Mouse (Mus musculus): ENCODE measurements at regions not wholly inside any gene's neighbourhood (a gene's known extent, or its start where the extent isn't known, plus 50 kb on each side); places are given as distances from the start of the nearest gene placed in this dataset.
"Not testable (repeated sequence)": the region's sequence is repeated elsewhere in the genome, so short reads cannot be mapped to it uniquely, and the experiment has no call there.

DNA sequence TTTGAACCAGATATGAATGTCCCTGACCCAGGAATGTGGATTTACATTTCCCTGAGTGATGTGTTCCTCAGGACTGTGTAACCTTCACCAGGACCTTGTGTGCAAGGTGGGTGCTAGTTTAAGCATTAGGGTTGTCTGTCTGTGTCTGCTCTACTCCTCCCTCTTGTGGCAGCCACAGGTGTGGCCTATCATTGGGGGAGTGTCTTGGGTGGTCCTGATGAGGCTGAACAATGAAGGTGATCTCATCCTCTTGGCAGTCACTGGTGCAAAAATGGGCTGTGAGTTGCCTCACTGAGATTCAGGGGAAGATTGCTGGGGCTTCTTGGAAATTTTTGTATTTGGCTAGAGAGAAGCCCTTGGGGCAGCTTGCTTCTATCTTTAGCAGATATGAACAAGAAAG lies 179.4 kb upstream of the Ube2e1 start:
- DNase-seq = peak; percentile 75

DNA sequence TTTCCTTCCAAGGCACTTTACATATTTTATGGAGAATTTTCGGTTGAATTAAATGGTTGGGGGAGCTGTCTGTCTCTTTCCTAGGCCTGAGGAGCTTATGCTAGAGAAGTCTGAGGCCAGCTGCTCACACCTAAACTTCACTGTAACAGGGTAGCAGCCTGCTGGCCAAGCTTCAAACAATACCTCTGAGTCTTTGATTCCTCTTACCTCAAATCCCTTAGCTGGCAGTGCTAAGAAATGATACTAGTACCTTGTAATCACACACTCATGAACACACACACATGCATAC lies 176.6 kb upstream of the Ube2e1 start:
- peak; percentile 4 for DNase-seq

DNA sequence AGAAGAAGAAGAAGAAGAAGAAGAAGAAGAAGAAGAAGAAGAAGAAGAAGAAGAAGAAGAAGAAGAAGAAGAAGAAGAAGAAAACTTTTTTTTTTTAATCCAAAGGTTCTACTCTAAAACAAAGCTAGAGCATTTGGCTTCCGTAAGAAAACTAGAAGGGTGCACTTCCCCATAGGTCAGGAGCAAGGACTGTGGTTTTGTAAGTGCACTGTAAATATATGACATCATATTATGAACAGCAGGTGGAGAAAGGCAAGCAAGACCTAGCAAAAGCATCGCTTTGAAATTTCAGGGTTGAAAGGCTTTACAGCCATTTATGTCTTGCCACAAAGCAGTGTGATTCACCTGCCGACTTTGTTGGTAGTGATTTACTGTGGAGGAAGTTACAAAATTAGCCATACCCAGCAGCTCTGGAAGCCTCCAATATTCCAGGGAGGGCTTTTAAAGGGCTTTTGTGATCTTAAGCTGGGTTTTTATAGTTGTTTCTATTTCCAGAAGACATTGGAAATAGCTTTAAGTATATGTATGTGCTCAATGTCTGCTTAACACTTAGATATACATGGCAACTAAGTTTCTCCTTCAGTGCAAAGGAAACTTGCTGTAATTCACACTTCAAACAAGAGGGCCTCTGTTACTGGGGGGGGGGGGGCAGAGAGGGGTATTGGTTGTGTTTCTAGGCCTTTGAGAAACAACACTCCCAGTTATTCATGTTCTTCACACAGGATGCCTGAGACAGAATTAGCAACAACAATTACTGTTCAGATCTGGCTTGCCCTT lies 176.1 kb upstream of the Ube2e1 start:
- peak; percentile 6 for DNase-seq

DNA sequence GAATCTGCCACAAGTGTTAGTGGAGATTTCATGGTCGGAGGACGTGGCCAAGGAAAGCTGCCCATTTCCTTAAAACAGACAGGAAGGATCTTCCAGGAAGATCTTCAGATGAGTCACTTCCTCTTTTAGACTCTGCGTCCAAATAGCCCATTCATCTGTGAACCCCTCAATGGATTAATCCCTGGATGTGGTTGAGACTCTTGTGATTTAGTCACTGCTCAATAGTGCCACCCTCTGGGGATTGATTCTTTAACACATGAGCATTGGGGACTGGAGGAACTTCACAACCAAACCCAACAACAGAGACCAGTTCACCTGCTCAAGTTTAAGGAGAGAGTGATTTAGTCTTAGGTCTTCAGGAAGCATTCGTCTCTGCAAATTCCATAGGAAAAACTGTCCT lies 174.5 kb upstream of the Ube2e1 start:
- DNase-seq = peak; percentile 82

DNA sequence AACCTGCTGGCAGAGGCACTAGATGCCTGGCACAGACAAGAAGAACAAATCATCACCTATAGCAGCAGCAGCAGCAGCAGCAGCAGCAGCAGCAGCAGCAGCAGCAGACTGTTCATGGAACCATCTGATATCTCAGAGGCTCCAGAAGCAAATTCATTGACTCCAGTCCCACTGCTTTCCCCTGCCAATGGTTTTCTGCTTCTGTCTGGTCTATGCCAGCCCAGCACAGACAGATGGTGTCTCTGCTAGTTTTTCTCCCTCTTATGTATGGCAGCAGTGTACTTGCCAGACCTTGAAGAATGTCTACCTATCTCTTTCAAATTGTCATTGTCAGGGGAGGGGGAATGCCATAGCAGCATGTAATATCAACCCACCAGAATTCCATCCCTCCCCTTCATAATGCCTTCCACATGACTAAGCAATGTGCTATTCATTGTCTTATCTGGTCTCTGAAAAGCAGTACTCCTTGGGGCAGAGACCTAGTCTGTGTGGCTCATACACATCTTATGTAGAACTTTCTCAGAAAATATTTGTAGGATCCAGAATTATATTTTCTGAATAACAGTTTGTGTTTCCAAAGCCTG lies 168.7 kb upstream of the Ube2e1 start:
- peak; percentile 24 for DNase-seq

DNA sequence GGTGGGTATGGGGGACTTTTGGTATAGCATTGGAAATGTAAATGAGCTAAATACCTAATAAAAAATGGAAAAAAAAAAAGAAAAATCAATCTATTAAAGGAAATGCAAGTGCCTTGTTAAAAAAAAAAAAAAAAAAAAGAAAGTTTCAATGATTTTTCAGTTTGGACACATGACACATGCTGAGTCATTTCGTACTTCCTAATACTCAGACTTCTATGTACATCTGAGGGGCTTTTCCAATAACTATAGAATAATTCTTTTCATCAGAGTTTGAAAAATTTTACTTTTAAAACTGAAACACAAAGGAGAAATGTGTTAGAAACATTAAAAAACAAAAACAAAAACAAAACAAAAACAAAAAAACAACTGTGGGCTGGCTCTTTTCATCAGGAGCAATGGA lies 162.4 kb upstream of the Ube2e1 start:
- no peak for DNase-seq

DNA sequence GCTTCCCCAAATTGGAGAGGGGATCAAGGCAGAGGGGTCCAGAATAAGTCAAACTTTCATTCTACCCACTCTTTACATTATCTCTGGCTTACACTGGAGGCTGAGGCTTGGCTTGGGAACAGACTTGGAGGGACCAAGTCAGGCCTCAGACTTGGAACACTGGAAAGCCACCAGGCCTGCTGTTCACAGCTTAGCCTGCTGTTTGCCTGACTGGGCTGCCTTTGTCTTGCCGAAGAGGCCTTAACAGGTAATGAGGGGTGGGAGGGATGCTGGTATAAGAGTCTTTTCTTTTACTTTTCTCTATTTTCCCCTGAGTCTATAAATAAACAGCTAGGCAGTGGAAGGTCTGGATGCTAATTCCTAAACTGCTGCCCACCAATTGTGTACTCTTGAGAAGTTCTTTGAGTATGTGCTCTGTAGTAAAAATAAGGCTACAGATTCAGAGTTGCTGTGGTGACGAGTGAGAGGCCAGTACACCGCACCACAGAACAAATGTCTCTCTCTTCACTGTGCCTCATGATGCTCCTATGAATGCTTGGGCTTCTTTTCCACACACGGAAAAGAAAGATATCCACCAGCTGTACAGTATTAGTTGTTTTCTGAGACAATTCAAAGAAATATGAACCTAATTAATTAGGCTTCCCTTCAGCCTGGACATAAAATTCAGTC lies 154.6 kb upstream of the Ube2e1 start:
- peak; percentile 71 for DNase-seq

DNA sequence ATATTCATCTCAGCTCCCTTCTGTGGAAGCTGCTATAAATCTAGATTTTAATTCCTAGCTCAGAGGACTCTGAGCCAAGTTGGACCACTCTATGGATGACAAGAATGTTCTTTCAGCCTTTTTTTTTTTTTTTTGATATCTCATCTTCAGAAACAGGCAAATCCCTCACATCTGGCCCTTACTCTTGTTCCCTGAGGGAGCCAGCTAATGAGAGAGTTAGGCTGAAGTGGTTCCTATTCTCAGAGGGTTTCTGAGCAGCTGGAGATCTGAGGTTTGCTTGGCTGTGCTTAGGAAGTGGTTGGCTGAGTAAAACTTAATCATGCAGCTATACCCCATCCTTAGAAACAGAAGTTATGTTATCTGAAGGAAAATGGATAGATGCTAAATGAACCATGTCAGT lies 153.9 kb upstream of the Ube2e1 start:
- DNase-seq = peak; percentile 83

DNA sequence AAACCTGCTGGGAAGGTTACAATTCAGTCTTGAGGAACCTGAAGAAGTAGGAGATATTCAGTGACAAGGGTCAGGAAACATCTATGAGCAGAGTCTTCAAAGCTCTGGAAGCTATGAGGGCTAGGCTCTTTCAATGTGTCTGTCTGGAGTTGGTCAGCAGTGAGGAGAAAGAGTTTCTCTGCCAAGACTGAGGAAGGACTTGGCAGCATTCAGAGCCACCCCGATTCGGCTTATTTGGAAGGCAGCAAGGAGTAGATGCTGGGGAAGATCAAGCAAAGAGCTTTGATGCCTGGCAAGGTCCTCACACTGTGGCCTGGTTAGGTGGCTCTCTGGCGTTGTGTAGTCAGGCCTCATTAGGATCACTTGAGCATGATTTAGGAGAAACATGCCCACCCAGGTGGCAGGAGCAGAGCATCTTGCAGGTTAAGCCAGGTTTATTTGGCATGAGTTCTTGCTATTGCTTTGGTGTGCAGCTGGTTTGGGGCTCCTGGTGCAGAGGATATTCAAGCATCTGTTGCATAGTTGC lies 145.2 kb upstream of the Ube2e1 start:
- DNase-seq = peak; percentile 79

DNA sequence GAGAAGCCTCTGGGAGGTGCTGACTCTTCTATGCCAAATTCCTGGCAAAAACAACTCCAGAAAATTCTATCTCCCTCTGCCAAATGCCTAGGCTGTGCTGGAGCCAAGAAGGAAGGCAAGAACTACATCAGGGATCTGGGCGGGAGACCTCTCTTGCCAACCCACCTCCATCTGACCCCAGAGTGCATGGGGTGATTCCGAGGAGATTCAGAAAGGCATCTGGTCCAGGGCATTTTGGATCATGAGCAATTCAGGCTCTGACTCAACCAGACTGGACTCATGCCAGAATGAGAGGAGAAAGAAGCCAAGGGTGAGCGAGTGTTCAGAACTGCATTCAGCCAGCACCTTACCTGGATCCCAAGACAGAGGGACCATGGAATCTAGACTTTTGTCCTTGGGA lies 137.0 kb upstream of the Ube2e1 start:
- peak; percentile 96 for DNase-seq

DNA sequence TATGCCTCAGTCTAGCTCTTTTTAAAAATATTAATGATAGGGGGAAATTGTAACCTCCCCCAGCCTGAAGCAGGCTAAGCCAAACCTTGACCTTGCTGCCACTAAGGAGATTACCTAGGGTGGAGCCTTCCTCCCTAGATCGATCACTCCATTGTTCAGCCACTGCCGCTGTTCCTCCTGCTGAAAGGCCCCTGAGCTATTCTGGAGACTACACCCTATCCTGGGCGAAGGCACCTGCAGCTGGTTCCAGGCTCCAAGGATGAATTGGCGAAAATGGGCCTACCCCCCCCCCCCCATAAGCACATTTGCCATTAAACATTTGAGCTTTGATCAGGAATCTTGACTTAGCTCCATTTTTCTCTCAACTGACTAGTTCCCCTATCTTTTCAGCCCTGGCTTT lies 135.2 kb upstream of the Ube2e1 start:
- DNase-seq = peak; percentile 78

DNA sequence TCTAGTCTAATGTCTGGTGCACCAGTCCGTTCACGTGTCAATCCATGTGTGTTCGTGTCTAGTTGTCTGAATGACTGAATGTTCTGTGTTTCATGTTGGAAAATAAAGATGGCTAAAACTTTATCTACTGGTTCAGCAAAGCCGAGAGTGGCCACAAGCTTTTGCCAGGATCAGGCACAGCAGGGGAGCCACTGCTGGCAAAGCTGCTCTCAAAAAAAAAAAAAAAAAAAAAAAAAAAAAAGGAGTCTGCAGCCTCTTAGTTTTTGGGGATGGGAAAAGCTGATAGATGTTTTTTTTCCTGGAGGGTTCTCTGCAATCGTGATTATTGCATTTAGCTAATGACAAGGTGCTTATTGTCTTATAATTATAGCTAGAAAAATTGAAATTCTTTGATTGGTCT lies 132.5 kb upstream of the Ube2e1 start:
- DNase-seq = peak; percentile 74

DNA sequence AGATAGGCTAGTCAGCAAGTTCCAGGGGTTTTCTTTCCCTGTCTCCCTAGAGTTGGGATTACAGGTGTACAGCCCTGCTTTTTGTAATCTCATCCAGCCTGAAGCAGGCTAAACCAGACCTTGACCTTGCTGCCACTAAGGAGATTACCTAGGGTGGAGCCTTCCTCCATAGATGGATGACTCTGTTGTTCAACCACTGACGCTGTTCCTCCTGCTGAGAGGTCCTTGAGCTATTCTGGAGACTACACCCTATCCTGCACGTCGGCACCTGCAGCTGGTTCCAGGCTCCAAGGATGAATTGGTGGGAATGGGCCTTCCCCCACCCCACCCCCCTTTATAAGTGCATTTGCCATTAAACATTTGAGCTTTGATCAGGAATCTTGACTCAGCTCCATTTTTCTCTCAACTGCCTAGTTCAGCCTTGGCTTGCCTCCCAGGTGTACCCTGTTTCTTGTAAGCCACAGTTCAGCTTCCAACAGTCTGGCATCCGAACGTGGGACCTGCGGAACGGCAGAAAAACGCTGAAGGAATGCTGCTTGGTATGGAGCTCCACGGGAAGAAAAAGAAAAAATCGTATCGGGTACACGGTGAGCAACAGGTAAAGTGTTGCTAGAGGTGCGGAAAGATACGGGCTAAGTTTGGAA lies 131.7 kb upstream of the Ube2e1 start:
- peak; percentile 49 for DNase-seq

DNA sequence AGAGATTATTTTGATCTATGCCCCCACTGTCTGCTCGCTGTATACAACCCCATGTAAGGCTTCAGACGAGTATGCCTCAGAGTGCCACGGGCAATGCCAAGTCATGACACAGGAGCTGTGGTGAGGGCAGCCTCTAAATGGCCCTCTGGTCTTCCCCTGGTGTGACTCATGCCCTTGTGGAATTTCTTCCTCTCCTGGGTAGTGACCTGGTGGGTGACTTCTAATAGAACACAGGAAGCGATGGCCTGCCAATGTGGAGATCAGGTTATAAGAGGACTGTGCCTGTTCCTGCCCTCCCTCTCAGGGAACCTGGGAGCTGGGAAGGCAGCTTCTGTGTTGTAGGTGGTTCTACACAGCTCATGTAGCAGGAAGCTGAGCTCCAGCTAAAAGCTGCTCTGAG lies 130.7 kb upstream of the Ube2e1 start:
- peak; percentile 84 for DNase-seq

DNA sequence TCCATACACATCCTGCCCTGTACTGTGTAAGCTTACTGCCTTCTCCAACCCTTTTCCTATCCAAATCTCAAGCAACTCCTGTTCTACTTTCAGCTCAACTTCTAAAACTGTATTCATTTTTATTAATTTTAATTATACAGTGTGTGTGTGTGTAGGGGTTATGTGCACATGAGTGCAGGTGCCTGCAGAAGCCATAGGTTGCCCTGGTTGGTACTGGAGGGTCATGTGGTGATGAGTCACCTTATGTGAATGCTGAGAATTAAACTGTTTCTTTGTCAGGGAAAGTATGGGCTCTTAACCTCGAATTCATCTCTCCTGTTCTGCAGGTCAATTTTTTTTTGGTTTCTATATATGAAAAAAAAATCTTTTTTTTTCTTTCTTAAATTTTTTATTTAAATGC lies 117.0 kb upstream of the Ube2e1 start:
- peak; percentile 56 for DNase-seq

DNA sequence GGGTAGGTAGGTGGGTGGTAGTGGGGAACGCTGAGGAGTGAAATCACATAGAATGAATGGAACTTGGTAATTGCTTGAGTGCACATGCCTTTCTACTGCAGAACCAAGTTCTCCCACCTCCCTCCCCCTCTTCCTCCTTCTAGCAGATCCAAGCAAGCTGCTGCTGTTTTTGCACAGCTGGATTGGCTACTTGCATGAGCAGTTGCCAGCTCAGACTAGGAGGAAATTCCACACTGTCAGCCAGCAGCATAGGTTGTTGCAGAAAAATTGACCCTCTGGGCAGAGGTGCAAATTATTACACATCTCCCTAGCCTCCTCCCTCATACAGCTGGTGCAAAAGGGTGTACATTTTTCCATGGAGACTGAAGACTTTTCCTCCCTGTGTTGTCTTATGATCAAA lies 112.8 kb upstream of the Ube2e1 start:
- DNase-seq = peak; percentile 96

DNA sequence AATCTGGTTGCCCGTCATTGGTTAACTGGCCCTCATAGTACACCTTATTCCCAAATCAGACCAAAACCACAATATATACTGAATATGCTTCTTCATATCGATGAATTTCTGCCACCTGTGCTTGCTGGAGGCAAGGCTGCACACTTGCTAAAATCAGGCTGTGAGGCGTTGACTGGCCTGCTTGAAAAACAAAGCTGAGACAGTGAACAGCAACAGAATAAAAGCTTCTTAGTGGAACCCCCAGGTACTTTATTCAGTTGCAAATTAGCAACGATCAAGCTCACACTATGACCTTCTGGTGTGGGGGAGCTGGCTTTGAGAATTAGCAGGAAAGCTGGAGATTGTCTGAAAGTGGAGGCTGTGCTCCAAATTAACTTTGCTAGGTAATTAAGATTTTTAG lies 97.3 kb upstream of the Ube2e1 start:
- not testable (repeated sequence) for DNase-seq

DNA sequence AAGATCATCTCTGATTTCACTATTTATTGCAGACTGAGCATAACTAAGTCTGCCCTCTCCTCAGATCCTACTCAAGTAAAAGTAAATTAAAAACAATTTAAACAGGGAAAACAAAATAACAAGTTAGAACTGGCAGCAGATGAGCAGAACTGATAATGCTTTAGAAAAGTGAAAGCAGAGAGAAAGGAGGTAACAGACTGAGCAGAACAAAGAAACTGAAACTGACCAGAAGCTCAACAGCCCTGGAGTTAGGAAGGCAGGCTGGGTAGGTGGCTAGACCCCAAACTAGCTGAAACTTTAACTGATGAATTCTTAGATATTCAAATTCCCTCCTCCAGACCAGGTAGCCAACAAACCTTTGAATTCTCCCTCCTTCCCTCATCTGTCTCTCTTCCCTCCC lies 94.2 kb upstream of the Ube2e1 start:
- no peak for DNase-seq

DNA sequence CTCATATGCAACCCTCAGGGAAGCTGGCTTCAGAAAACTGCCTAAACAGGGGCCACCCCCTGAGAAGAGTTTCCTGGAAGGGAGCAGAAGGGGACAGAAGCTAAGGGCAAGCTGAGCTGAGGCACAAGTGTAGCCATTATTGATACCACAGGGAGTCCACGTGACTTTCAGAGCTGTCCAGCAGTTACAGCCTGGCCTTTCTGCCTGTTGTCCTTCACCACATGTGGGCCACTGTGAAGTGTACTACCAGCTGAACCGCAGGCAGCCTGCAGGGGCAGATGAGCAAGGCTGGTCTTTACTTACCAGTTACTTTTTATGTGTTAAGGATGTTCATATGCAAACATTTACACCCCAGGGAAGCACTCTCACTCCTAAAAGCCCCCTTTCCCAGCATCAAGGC lies 85.2 kb upstream of the Ube2e1 start:
- no peak for DNase-seq

DNA sequence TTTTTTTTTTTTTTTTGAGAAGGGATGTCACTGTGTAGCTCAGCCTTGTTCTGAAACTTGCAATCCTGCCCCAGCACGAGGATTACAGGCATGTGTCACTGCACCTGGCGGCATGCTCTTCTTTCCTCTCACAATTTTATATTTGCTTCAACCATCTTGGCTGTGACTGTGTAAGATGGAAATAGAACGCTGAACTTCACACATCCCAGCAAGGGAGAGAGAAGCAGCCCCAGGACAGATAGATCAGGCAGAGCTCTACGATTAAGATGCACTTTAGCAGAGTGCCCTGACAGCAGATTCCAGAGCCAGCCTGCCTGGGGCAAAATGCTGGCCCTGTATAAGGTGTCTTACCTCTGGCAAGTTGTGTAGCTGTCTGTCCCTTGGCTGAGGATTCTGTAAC lies 84.7 kb upstream of the Ube2e1 start:
- DNase-seq = no peak

DNA sequence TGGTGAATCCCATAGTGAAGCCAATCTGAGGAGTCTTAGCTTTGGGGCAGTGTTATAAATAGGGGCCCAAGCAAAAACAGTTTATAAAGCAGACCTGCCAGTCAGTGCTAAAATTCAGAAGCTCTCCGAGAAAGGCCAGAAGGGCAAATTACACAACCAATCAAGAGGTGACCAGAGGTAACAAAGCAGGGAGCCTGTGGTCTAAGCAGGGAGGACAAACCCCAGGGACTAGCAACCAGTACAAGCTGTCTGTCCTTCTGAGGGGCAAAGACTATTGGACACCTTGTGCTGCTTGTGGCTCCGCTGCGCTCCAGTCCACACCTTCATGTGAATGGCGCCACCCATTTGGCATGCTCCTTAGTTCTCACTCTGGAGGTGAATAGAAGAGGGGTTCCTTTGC lies 67.3 kb upstream of the Ube2e1 start:
- no peak for DNase-seq

DNA sequence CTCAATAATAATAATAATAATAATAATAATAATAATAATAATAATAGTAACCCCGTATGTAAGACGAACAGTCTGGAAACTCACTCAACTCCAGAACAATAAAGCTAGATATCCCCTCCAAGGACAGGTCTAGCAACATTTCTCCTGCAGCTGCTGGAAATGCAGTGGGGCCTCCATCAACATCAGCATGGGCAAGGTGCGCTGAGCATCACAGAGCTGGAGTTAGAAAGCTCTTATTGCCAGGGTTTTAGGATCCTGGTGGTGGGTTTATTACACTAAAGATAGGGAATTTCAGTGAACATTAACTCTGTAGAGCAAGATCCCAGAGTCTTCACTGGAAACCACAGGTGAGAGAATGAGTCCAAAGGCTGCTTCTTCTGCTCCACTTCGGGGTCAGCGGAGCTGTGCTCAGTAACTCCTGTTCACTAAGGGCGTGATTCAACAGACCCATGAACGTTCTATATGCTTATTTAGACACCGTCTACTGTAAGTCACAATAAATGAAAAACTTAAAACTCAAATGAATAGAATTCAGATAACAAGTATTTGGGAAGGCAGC lies 64.6 kb upstream of the Ube2e1 start:
- DNase-seq = no peak

DNA sequence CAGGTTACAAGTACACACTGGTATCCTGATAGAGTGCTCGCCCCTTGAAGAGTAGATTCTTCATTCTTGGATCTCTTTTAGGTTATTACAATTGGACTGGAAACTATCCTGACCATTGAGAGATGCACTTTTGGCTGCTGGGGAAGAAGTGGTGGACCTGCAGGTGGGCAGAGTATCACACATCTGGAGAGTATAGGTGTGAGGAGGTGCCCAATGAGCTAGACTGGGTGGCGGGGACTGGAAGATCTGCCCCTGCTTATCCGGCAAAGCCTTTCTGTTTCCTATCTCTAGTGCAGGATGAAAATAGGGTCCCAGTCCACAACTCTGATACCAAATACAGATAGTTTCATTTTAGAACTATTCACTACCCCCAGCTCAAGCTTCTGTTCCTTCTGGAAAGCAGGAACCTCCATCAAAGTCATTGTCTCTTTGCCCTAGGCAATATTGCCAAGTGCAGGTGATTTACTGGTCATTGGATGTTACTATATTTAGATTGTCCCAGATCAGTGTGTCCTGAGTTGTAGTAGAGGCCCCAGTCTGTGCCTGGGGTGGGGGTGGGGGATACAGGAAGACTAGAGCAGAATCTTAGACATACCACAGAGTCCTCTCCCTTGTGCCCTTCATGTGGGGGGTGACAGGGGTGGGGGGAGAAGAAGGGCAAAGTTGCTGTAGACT lies 62.5 kb upstream of the Ube2e1 start:
- peak; percentile 85 for DNase-seq

Measured in heart, adult 11 months (tissue).